Mouse (Mus musculus) megakaryocyte-erythroid progenitor cell, adult 5-6 weeks (primary cell): Measurements from ENCODE around the gene Gm3183. TPM values are rescaled to one million over a fixed set of nuclear protein-coding genes. Genes with fewer than 3 reads are reported as not detected.
"Not testable (repeated sequence)": the region's sequence is repeated elsewhere in the genome, so short reads cannot be mapped to it uniquely, and the experiment has no call there.

ENCODE experiments used
- ATAC-seq: replicated peaks from 2 replicates; pipeline ENCODE4 v1.8.0; 2016; ENCODE audit warnings: mild to moderate bottlenecking, inconsistent platforms; ENCODE audit not compliant: severe bottlenecking, poor library complexity, low FRiP score, low TSS enrichment
- total RNA-seq, 2 experiments: library from RNA; stranded (forward) in 1 of 2; stranded (reverse) in 1 of 2; fragments of 200-1000, 215-1000 nt in 1 of 2; fragments of >200 nt in 1 of 2; fragmentation: Nextera tagmentation in 1 of 2; gene quantifications; 2 replicates each; pipeline ENCODE4 v1.2.3; 2014 to 2017

Gm3183 gene
- total RNA-seq (2014; fragmentation: Nextera tagmentation) (not detected in 2 replicates), total RNA-seq (2017) (not detected in 2 replicates)

GRCm38 (mm10) chr5:94865136-94865535, at the start of gene Gm3183:
Gene Gm3183 (plus strand): TSS chr5:94865436.
- ATAC-seq = not testable (repeated sequence)

Other genes with a start within 250 kb of the Gm3183 start
- gene Gm3147, start 249.1 kb upstream of the Gm3183 start, total RNA-seq (2014; fragmentation: Nextera tagmentation) = not detected in 2 replicates
- not detected in 2 replicates for gene Gm3147, start 249.1 kb upstream of the Gm3183 start, total RNA-seq (2017)
- not detected in 2 replicates for gene Gm6509, start 241.5 kb upstream of the Gm3183 start, total RNA-seq (2014; fragmentation: Nextera tagmentation)
- not detected in 2 replicates for gene Gm6509, start 241.5 kb upstream of the Gm3183 start, total RNA-seq (2017)
- gene Gm6205, start 217.1 kb upstream of the Gm3183 start, total RNA-seq (2014; fragmentation: Nextera tagmentation) = not detected in 2 replicates
- not detected in 2 replicates for gene Gm6205, start 217.1 kb upstream of the Gm3183 start, total RNA-seq (2017)
- gene Gm6367, start 123.2 kb downstream of the Gm3183 start, total RNA-seq (2014; fragmentation: Nextera tagmentation) = not detected in 2 replicates
- gene Gm6367, start 123.2 kb downstream of the Gm3183 start, total RNA-seq (2017) = not detected in 2 replicates
- gene Gm7942, start 241.5 kb downstream of the Gm3183 start, total RNA-seq (2014; fragmentation: Nextera tagmentation) = not detected in 2 replicates
- gene Gm7942, start 241.5 kb downstream of the Gm3183 start, total RNA-seq (2017) = not detected in 2 replicates